Mouse (Mus musculus) leukemia stem cell, adult 10-12 weeks (primary cell): ENCODE data around the gene Dnah7b. TPM values are rescaled to one million over a fixed set of nuclear protein-coding genes. Genes with fewer than 3 reads are reported as not detected.

Source experiments
- polyA plus RNA-seq: library from polyadenylated mRNA; stranded (reverse); fragments of >175 nt; gene quantifications from 2 replicates; pipeline ENCODE4 v1.2.3, GENCODE M21; 2012; ENCODE audit warnings: low replicate concordance

Gene Dnah7b
- not detected in 2 replicates for polyA plus RNA-seq

DNA sequence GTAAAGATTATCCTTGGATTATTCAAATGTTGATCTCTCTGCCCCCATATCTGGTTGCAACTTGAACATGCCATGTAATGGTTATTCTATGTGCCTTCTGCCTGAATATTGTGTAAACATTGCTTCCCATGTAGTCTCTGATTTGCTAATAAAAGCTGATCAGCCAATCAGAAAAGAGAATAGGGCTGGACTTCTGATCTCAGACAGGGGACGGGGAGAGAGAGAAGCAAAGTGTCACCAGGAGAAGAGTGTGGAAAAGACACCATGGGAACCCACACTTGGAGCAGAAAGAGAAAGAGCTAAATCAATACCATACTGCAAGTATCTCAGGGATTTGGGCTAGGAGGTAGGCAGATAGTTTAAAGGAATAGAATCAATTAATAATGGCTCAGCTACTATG is at the start of gene Dnah7b:
Dnah7b (plus strand) TSS at position 301 of the 400 bp plus-strand sequence.

Other genes with a start within 250 kb of the Dnah7b start
- not detected in 2 replicates for gene Gm5269, start 176.0 kb upstream of the Dnah7b start, polyA plus RNA-seq
- 14.9 and 20.5 TPM in 2 replicates for gene Slc40a1, start 139.8 kb upstream of the Dnah7b start, polyA plus RNA-seq